Mouse (Mus musculus): ENCODE measurements at regions not wholly inside any gene's neighbourhood (a gene's known extent, or its start where the extent isn't known, plus 50 kb on each side); places are given as distances from the start of the nearest gene placed in this dataset.

GRCm38 (mm10) chr4:125882531-125882930 is 141.8 kb upstream of the Csf3r start:
- peak; percentile 79 for DNase-seq

DNA sequence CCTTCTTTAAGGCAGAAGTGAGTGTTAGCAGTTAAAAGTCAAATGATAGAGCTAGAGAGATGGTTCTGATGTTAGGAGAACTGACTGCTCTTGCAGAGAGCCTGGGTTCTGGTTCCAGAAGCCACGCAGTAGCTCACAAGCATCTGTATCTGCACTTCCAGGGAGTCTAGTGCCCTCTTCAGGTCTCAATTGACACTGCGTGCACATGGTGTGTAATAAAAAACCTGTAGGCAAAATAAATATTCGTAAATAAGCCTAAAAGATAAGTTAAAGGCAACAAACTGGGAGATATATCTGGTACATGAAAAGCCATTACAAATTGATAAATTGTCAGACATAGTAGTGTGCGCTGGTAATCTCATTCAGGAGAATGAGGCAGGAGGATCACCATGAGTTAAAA is 133.8 kb upstream of the Csf3r start:
- no peak for DNase-seq

DNA sequence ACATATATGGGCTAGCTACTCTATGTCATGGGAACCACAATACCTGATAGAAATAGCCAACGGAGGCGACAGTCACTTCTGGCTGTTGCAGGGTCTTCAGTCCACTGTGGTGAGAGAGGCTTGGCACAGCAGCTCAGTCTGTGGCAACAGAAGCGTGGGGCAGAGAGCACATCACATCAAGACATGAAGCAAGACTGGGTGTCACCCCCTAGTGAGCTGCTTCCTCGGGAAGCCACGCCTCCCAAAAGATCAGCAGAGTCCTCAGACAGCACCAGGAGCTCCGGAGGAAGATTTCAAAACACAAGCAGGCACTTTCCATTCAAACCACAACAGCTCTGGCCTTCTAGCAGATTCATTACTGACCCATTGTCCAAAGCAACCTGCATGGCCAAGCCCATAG is 131.2 kb upstream of the Csf3r start:
- no peak for DNase-seq

GRCm38 (mm10) chr4:125897707-125898106 is 126.6 kb upstream of the Csf3r start:
- DNase-seq, result no peak

DNA sequence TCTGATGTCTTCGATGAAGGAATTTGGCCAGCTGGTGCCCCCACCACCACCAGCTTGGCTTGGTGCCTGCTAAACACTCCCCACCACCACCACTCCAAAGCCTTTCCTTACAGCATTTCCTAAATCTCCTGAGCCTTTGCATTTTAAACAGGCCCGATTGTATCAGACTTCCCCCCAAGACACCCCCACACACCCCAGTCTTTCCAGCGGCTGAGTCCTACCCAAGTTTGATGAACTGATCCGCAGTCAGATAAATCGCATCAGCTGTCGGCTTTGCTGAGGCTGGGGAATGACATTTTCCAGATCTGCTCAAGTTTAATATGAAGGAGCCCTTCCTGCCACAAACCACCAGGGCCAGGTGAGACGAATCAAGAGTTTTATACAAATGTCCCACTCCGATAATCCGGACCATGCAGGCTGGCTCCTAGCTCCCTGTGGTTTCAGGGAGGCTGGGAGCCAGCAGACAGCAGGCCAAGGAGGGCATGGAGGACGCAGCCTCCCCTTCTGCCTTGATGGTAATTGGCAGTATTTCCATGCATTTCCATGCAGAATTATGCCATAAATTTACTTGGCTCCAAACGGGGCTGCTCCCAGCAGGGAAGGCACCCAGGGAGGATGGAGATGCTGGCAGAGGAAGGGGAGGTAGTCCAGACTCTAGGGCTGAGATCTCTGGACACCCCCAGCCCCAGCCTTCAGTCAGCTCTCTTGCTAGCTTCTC is 125.6 kb upstream of the Csf3r start:
- DNase-seq, result no peak

DNA sequence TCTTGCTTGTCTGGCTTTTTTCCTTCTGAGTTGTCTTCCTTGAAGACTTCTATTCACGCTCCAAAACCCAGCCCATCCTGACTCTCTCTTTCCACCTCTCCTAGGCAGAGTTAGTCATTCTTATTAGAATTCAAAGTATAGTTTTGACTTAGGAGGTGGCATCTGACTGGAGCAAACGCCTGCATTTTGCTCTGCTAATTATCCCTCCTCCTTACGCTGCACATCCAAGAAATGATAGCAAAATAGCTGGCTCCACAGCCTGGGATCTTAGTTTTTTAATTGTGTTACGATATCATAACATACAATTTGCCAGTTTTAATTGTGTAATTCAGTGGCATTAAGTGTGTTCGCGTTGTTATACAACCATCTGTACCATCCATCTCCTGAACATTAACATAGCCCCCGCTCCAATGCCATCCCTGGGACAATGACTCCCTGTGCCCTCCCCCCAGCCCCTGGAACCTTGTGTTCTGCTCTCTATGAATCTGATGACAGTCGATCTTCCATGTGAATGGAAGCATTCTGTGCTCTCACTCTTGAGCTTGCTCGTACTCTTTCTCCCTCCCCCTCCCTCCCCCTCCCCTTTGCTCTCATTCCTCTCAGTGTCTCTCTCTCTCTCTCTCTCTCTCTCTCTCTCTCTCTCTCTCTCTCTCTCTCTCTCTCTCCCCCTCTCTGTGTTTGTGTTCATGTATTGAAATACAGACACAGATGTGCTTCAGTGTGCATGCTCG is 122.6 kb upstream of the Csf3r start:
- no peak for DNase-seq

GRCm38 (mm10) chr4:125906296-125906695 is 118.1 kb upstream of the Csf3r start:
- DNase-seq, result no peak

GRCm38 (mm10) chr4:125908901-125909300 is 115.4 kb upstream of the Csf3r start:
- no peak for DNase-seq

GRCm38 (mm10) chr4:125911541-125912270 is 112.6 kb upstream of the Csf3r start:
- DNase-seq, result peak; percentile 91

GRCm38 (mm10) chr4:125912444-125913049 is 111.8 kb upstream of the Csf3r start:
- peak; percentile 82 for DNase-seq

GRCm38 (mm10) chr4:125915166-125915565 is 109.2 kb upstream of the Csf3r start:
- no peak for DNase-seq

DNA sequence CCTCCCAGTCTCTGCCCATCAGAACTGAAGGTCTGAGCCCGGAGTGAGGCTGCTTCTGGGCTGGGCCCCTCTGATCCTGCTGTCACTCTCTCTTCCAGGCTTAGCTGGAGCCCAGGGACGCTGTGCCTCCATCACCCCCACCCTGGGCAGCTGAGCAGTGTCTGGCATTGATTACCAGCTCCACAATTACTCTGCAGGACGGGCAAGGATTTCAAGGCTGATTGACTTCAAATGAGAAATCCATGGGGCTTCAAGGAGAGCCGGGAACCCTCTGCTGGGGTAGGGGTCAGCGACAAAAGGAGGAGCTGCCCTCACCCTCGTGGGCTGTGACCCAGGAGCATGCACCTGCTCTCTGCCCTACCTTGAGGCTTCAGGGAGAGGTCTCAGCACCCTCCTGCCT is 107.1 kb upstream of the Csf3r start:
- no peak for DNase-seq

- peak; percentile 66 for DNase-seq
Measured at GRCm38 (mm10) chr4:125921550-125922316, 102.6 kb upstream of the Csf3r start.

DNA sequence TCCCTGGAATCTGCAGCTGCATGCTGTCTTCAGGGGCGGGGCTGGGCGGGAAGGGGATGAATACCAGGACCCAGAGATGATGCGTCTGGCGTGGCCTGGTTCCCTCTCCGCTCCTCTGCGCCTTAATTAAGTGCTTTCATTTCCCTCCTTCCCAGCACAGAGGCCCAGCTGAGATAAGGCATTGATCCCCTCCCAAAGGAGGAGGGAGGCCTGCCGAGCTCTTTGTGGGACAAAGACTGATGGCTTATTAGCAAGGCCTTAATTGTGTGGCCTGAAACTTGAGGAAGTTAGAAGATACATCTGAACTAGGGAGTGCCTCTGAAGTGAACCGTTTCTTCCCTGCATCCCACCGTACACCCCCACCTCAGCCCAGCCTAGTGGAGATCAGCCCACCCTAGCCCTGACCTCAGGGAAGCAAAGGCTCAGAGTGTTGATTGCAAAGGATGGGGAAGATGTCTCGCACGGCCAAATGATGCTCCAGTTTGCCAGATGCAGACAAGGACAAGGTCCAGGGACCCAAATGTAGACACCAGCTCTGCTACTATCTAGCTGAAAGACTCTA is 102.0 kb upstream of the Csf3r start:
- DNase-seq, result no peak

- no peak for DNase-seq
Measured at GRCm38 (mm10) chr4:125923225-125923624, 101.1 kb upstream of the Csf3r start.

DNA sequence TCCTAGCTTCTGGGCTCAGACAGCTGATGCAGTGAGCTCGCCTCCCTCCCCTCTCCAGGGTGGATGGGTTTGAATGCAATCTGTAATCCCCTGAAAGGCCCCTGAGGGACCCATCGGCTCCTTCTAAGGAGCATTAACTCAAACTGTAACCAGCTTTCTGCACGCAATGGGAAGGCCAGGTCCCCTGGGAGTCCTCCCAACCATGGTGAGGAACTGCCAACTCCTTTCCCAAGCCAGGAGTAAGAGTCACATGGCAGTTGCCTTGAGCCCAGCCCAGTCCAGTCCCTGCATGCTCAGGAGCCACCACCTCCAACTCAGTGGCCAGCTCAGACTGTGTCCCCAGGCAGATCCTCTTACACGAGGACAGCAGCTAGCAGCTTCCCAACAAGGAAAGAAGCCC is 96.2 kb upstream of the Csf3r start:
- DNase-seq, result peak; percentile 15

DNA sequence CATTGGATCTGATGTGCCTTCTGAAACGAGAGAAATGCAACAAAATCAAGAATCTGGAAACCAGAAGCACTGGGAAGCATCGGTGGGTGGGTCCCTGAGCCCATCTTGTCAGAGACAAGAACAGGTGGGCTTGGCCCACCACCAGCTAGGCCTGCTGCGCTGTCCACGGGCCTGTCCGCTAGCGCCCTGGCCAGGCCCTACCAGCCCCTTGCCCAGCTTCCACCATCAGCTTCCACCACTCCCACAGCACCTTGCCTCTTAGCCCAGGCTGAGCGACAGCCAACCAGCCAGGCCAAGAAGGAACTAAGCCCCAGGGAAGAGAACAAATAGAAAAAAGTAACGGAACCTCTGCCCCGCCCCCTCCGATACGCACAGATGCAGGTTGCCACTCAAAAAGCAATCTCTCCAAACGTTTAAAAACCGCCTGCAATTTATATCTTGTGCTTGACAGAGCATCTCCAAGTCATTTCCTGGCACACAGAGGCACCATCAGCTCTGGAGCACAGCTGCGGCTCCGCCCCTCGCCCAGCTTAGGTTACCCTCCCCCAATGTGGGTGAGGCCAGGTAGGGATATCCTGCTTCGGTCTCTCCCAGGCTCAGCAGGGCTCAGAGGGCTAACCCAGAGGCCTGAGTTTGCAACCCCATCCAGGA is 95.1 kb upstream of the Csf3r start:
- no peak for DNase-seq

- peak; percentile 27 for DNase-seq
Measured at GRCm38 (mm10) chr4:125930764-125931163, 93.6 kb upstream of the Csf3r start.

DNA sequence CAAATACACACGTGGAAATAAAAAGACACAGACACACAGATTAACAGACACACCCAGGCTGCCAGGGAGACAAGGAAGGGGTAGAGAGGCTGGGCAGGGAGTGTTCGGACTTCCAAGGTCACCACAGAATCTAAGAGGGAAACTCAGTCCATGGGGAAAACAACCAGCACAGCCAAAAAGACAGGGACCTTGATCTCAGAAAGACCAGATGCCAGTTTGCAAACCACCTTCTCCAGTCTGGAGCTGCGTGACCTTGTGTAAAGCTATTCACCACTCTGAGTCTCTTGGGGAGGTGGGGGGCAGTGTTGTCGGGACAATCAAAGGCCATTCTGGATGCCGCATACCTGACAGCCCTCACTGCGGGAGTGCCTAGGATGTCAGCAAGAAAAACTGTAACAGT is 93.0 kb upstream of the Csf3r start:
- peak; percentile 59 for DNase-seq

DNA sequence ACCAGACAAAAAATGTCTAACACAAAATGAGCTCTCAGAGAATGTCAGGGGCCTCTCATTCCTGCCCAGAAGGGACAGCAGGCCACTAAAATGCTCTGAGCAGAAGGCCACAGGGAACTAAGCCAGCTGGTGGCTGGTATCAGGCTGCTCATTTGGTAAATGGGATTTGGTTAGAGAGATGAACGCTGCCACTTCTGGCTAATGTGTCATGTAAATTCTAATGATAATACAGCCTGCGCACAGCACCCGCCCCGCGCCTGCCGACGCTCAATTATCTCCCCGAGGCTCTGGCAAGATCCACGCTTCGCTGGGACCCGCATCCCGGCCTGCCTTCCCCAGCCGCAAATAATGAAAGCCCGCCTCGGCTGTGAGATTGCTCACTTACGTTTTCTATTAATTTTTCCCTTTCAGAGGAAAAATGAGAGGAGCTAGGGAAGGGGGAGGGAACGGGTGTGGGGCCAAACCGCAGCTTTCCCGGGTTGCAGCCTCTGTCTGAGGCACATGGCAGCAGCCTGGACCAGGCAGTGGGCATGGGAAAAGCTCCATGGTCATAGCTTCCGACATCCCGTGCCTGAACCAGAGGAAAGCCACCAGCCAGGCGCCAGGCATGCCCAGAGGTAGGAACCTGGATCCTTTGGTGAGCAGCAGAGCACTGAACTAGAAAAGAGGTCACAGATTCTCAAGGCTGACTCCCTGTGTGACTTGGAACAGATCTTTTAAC is 92.2 kb upstream of the Csf3r start:
- DNase-seq, result no peak

All from adrenal gland, adult 2 months (tissue).